Mouse (Mus musculus): ENCODE results near the gene Btbd35f9. TPM values are rescaled to one million over a fixed set of nuclear protein-coding genes. Genes with fewer than 3 reads are reported as not detected.
"Not testable (repeated sequence)": the region's sequence is repeated elsewhere in the genome, so short reads cannot be mapped to it uniquely, and the experiment has no call there.

Btbd35f9 gene
- not detected in 2 replicates for polyA plus RNA-seq (2015; fragmentation: Nextera tagmentation; extraction: Ambion mirVana)

DNA sequence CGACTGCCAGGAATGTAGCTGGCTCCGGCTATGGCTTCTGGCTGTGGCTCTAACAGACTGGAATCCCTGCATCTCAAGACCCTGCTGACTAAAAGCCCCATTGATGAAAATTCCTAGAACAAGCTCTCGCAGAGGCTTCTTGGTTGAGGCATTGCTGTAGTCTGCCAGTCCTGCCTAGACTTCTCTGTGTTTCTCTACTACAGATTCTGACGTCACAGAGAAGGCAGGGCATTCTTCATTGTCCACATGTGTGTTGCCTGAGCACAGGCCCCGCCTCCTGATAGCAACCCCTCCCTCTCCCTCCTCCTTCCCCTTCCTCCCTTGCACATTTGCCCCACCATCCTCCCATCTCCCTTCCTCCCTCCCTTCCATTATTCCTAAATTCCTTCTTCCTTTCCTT is at the start of gene Btbd35f9:
Gene Btbd35f9, minus strand, starts transcription at position 101 of the 400 bp plus-strand sequence.
- not testable (repeated sequence) for H3K9ac ChIP-seq; ATAC-seq (ENCODE audit: extremely low read depth, insufficient number of reproducible peaks, low FRiP score, low TSS enrichment); H3K27ac ChIP-seq (replicated peaks); H3K4me2 ChIP-seq; H3K4me1 ChIP-seq; H3K36me3 ChIP-seq; H3K27me3 ChIP-seq (replicated peaks); H3K4me3 ChIP-seq; H3K9me3 ChIP-seq
- no CpG with 5 or more reads among the region's 5 CpGs for WGBS

Other genes with a start within 250 kb of the Btbd35f9 start
- not detected in 2 replicates for gene Btbd35f6, start 205.0 kb downstream of the Btbd35f9 start, polyA plus RNA-seq (2015; fragmentation: Nextera tagmentation; extraction: Ambion mirVana)
- gene Gm21870, start 174.7 kb downstream of the Btbd35f9 start, polyA plus RNA-seq (2015; fragmentation: Nextera tagmentation; extraction: Ambion mirVana): not detected in 2 replicates
- gene Spin2g, start 77.2 kb upstream of the Btbd35f9 start, polyA plus RNA-seq (2015; fragmentation: Nextera tagmentation; extraction: Ambion mirVana): not detected in 2 replicates